Mouse (Mus musculus): Measurements from ENCODE around the gene Hdac7. TPM values are rescaled to one million over a fixed set of nuclear protein-coding genes. Genes with fewer than 3 reads are reported as not detected.

The Hdac7 gene
- polyA plus RNA-seq, 1 experiment from 2014 or later: 30.2 TPM

GRCm38 (mm10) chr15:97851011-97851410, 6.7 kb upstream of the Hdac7 start:
- no peaks in the 10 kb centered on the region for H3K9me3 ChIP-seq
- no peaks in the 10 kb centered on the region for H3K27me3 ChIP-seq (replicated peaks; ENCODE audit: low read depth, poor library complexity, severe bottlenecking)
- no peak for DNase-seq (ENCODE audit: low spot score)
- H3K27ac ChIP-seq (replicated peaks): no peak overlapping the region
- H3K36me3 ChIP-seq (replicated peaks): no peaks in the 10 kb centered on the region
- WGBS: 77% methylated on average over 5 of the region's 5 CpGs
- H3K4me1 ChIP-seq: peaks cover 5% of the 10 kb centered on the region; the same call in 1 of the 2 replicates
- H3K4me3 ChIP-seq: no peak overlapping the region

- peaks cover 5% of the 10 kb centered on the region; the same call in 1 of the 2 replicates for H3K4me1 ChIP-seq
- H3K4me3 ChIP-seq: no peak overlapping the region
- H3K27ac ChIP-seq (replicated peaks): no peak overlapping the region
- WGBS: 23% methylated on average over 2 of the region's 2 CpGs
- no peaks in the 10 kb centered on the region for H3K36me3 ChIP-seq (replicated peaks)
- H3K9me3 ChIP-seq: no peaks in the 10 kb centered on the region
- DNase-seq (ENCODE audit: low spot score): peak; percentile 43
- no peaks in the 10 kb centered on the region for H3K27me3 ChIP-seq (replicated peaks; ENCODE audit: low read depth, poor library complexity, severe bottlenecking)
Measured at GRCm38 (mm10) chr15:97850441-97850840, 6.1 kb upstream of the Hdac7 start.

- H3K4me3 ChIP-seq: peak overlapping the region; percentile 54
- H3K27ac ChIP-seq (replicated peaks): peak overlapping the region; percentile 63
Measured at GRCm38 (mm10) chr15:97849116-97849911, 5.0 kb upstream of the Hdac7 start.

GRCm38 (mm10) chr15:97847866-97848265, 3.6 kb upstream of the Hdac7 start:
- no peak overlapping the region for H3K4me3 ChIP-seq
- no peak overlapping the region for H3K27ac ChIP-seq (replicated peaks)
- H3K36me3 ChIP-seq (replicated peaks): no peaks in the 10 kb centered on the region
- H3K9me3 ChIP-seq: no peaks in the 10 kb centered on the region
- 93% methylated on average over 2 of the region's 2 CpGs for WGBS
- peaks cover 5% of the 10 kb centered on the region; the same call in 1 of the 2 replicates for H3K4me1 ChIP-seq
- DNase-seq (ENCODE audit: low spot score): no peak
- H3K27me3 ChIP-seq (replicated peaks; ENCODE audit: low read depth, poor library complexity, severe bottlenecking): no peaks in the 10 kb centered on the region

More at GRCm38 (mm10) chr15:97849116-97849911, 5.0 kb upstream of the Hdac7 start:
- H3K4me1 ChIP-seq: peaks cover 5% of the 10 kb centered on the region; the same call in 1 of the 2 replicates
- peak; percentile 84 for DNase-seq (ENCODE audit: low spot score)
- WGBS: 7% methylated on average over 19 of the region's 19 CpGs
- no peaks in the 10 kb centered on the region for H3K9me3 ChIP-seq
- no peaks in the 10 kb centered on the region for H3K27me3 ChIP-seq (replicated peaks; ENCODE audit: low read depth, poor library complexity, severe bottlenecking)
- H3K36me3 ChIP-seq (replicated peaks): no peaks in the 10 kb centered on the region

GRCm38 (mm10) chr15:97847285-97847684, 3.0 kb upstream of the Hdac7 start:
- H3K27me3 ChIP-seq (replicated peaks; ENCODE audit: low read depth, poor library complexity, severe bottlenecking): no peaks in the 10 kb centered on the region
- no peak for DNase-seq (ENCODE audit: low spot score)
- no peaks in the 10 kb centered on the region for H3K36me3 ChIP-seq (replicated peaks)
- 86% methylated on average over 4 of the region's 4 CpGs for WGBS
- no peak overlapping the region for H3K27ac ChIP-seq (replicated peaks)
- H3K4me1 ChIP-seq: peaks cover 5% of the 10 kb centered on the region; the same call in 1 of the 2 replicates
- H3K9me3 ChIP-seq: no peaks in the 10 kb centered on the region
- no peak overlapping the region for H3K4me3 ChIP-seq

GRCm38 (mm10) chr15:97846121-97846882, 2.0 kb upstream of the Hdac7 start:
- no peak overlapping the region for H3K4me3 ChIP-seq
- DNase-seq (ENCODE audit: low spot score): no peak
- H3K4me1 ChIP-seq: peaks cover 5% of the 10 kb centered on the region; the same call in 1 of the 2 replicates
- no peaks in the 10 kb centered on the region for H3K27me3 ChIP-seq (replicated peaks; ENCODE audit: low read depth, poor library complexity, severe bottlenecking)
- no peaks in the 10 kb centered on the region for H3K9me3 ChIP-seq
- H3K27ac ChIP-seq (replicated peaks): no peak overlapping the region
- no peaks in the 10 kb centered on the region for H3K36me3 ChIP-seq (replicated peaks)
- 88% methylated on average over 11 of the region's 11 CpGs for WGBS

GRCm38 (mm10) chr15:97843247-97843651, 1.1 kb downstream of the Hdac7 start:
- Histone ChIP-seq H3K27ac (replicated peaks) (no peak overlapping the region), H3K4me1 (peaks cover 24% of the 10 kb centered on the region), H3K9me3 (no peaks in the 10 kb centered on the region), H3K36me3 (replicated peaks) (no peaks in the 10 kb centered on the region), H3K27me3 (replicated peaks; ENCODE audit: low read depth, poor library complexity, severe bottlenecking) (no peaks in the 10 kb centered on the region), H3K4me3 (no peak overlapping the region)
- WGBS: 81% methylated on average over 7 of the region's 7 CpGs
- no peak for DNase-seq (ENCODE audit: low spot score)

- Histone ChIP-seq H3K4me3 (no peak overlapping the region), H3K9me3 (no peaks in the 10 kb centered on the region), H3K27ac (replicated peaks) (no peak overlapping the region), H3K4me1 (peaks cover 35% of the 10 kb centered on the region), H3K27me3 (replicated peaks; ENCODE audit: low read depth, poor library complexity, severe bottlenecking) (no peaks in the 10 kb centered on the region), H3K36me3 (replicated peaks) (no peaks in the 10 kb centered on the region)
- WGBS: 96% methylated on average over 6 of the region's 6 CpGs
- no peak for DNase-seq (ENCODE audit: low spot score)
Measured at GRCm38 (mm10) chr15:97842058-97842457, 2.2 kb downstream of the Hdac7 start.

- WGBS: 91% methylated on average over 6 of the region's 6 CpGs
- no peak for DNase-seq (ENCODE audit: low spot score)
- H3K27ac ChIP-seq (replicated peaks): no peak overlapping the region
- H3K36me3 ChIP-seq (replicated peaks): no peaks in the 10 kb centered on the region
- H3K27me3 ChIP-seq (replicated peaks; ENCODE audit: low read depth, poor library complexity, severe bottlenecking): no peaks in the 10 kb centered on the region
- H3K4me3 ChIP-seq: no peak overlapping the region
- no peaks in the 10 kb centered on the region for H3K9me3 ChIP-seq
- H3K4me1 ChIP-seq: peaks cover 42% of the 10 kb centered on the region
Measured at GRCm38 (mm10) chr15:97841383-97841782, 2.9 kb downstream of the Hdac7 start.

GRCm38 (mm10) chr15:97840781-97841180, 3.5 kb downstream of the Hdac7 start:
- Histone ChIP-seq H3K4me3 (no peak overlapping the region), H3K27ac (replicated peaks) (no peak overlapping the region), H3K4me1 (peaks cover 46% of the 10 kb centered on the region), H3K9me3 (no peaks in the 10 kb centered on the region), H3K27me3 (replicated peaks; ENCODE audit: low read depth, poor library complexity, severe bottlenecking) (no peaks in the 10 kb centered on the region), H3K36me3 (replicated peaks) (no peaks in the 10 kb centered on the region)
- 86% methylated on average over 1 of the region's 1 CpGs for WGBS
- DNase-seq (ENCODE audit: low spot score): no peak

GRCm38 (mm10) chr15:97839991-97840455, 4.3 kb downstream of the Hdac7 start:
- Histone ChIP-seq H3K9me3 (no peaks in the 10 kb centered on the region), H3K4me1 (peaks cover 46% of the 10 kb centered on the region), H3K27me3 (replicated peaks; ENCODE audit: low read depth, poor library complexity, severe bottlenecking) (no peaks in the 10 kb centered on the region), H3K36me3 (replicated peaks) (no peaks in the 10 kb centered on the region), H3K27ac (replicated peaks) (peak overlapping the region; percentile 66), H3K4me3 (no peak overlapping the region)
- 27% methylated on average over 3 of the region's 3 CpGs for WGBS
- DNase-seq (ENCODE audit: low spot score): peak; percentile 64

- H3K4me1 ChIP-seq: peaks cover 46% of the 10 kb centered on the region
- H3K36me3 ChIP-seq (replicated peaks): no peaks in the 10 kb centered on the region
- peak overlapping the region; percentile 66 for H3K27ac ChIP-seq (replicated peaks)
- 69% methylated on average over 4 of the region's 4 CpGs for WGBS
- H3K4me3 ChIP-seq: no peak overlapping the region
- no peaks in the 10 kb centered on the region for H3K9me3 ChIP-seq
- no peaks in the 10 kb centered on the region for H3K27me3 ChIP-seq (replicated peaks; ENCODE audit: low read depth, poor library complexity, severe bottlenecking)
- DNase-seq (ENCODE audit: low spot score): no peak
Measured at GRCm38 (mm10) chr15:97839473-97839872, 4.8 kb downstream of the Hdac7 start.
